Mouse (Mus musculus): Measurements from ENCODE around the gene Tmem95. TPM values are rescaled to one million over a fixed set of nuclear protein-coding genes. Genes with fewer than 3 reads are reported as not detected.

Gene Tmem95
- polyA plus RNA-seq, 1 experiment from 2014 or later = not detected

DNA sequence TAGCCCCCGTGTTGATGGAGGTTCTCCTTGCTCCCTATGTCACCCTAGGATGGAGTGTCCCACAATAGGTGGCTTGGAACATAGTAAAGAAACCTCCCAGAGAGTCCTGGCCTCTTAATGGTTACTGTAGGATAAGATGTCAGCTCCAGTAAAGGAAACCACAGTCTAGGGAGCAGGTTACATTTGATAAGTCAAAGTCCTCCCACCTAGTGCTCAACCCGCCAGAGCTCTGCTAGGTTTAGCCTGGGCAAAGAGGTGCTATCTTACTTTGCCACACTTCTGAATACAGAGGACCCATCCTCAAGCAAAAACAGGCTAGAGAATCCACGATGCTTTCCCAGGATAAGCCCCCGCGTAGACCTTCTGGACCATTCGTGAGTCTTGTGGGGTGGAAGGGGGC is 1.1 kb upstream of the Tmem95 start:
- no peak overlapping the region for H3K27ac ChIP-seq (ENCODE audit: low read depth, low read length)
- 89% methylated on average over 6 of the region's 6 CpGs for WGBS
- H3K27me3 ChIP-seq (ENCODE audit: control insufficient read depth, insufficient read depth, low read length) = no peaks in the 10 kb centered on the region
- H3K9ac ChIP-seq (ENCODE audit: low read length) = no peak overlapping the region
- H3K36me3 ChIP-seq (ENCODE audit: control insufficient read depth, insufficient read depth, low read length) = no peaks in the 10 kb centered on the region
- H3K4me2 ChIP-seq (ENCODE audit: low read depth) = no peak overlapping the region
- no peak overlapping the region for H3K4me3 ChIP-seq (ENCODE audit: low read depth, low read length)
- no peaks in the 10 kb centered on the region for H3K9me3 ChIP-seq (ENCODE audit: control insufficient read depth, low read length)
- no peak for ATAC-seq (ENCODE audit: insufficient read depth, low FRiP score, low TSS enrichment)
- H3K4me1 ChIP-seq (ENCODE audit: control insufficient read depth, insufficient read depth, low read length) = peaks cover 13% of the 10 kb centered on the region
- no peak for DNase-seq (ENCODE audit: low spot score)

GRCm38 (mm10) chr11:69878399-69878798 is 581 bp upstream of the Tmem95 start:
- no peak for DNase-seq (ENCODE audit: low spot score)
- 91% methylated on average over 3 of the region's 3 CpGs for WGBS
- no peaks in the 10 kb centered on the region for H3K9me3 ChIP-seq (ENCODE audit: control insufficient read depth, low read length)
- no peak overlapping the region for H3K27ac ChIP-seq (ENCODE audit: low read depth, low read length)
- no peaks in the 10 kb centered on the region for H3K36me3 ChIP-seq (ENCODE audit: control insufficient read depth, insufficient read depth, low read length)
- ATAC-seq (ENCODE audit: insufficient read depth, low FRiP score, low TSS enrichment) = no peak
- no peak overlapping the region; the same call in 1 of the 2 replicates for H3K4me2 ChIP-seq (ENCODE audit: low read depth)
- no peak overlapping the region for H3K9ac ChIP-seq (ENCODE audit: low read length)
- no peak overlapping the region for H3K4me3 ChIP-seq (ENCODE audit: low read depth, low read length)
- no peaks in the 10 kb centered on the region for H3K27me3 ChIP-seq (ENCODE audit: control insufficient read depth, insufficient read depth, low read length)
- peaks cover 13% of the 10 kb centered on the region for H3K4me1 ChIP-seq (ENCODE audit: control insufficient read depth, insufficient read depth, low read length)

- Histone ChIP-seq H3K27ac (ENCODE audit: low read depth, low read length) (no peak overlapping the region), H3K27me3 (ENCODE audit: control insufficient read depth, insufficient read depth, low read length) (no peaks in the 10 kb centered on the region), H3K4me1 (ENCODE audit: control insufficient read depth, insufficient read depth, low read length) (peaks cover 13% of the 10 kb centered on the region), H3K36me3 (ENCODE audit: control insufficient read depth, insufficient read depth, low read length) (no peaks in the 10 kb centered on the region), H3K9ac (ENCODE audit: low read length) (no peak overlapping the region), H3K4me3 (ENCODE audit: low read depth, low read length) (no peak overlapping the region), H3K9me3 (ENCODE audit: control insufficient read depth, low read length) (no peaks in the 10 kb centered on the region), H3K4me2 (ENCODE audit: low read depth) (peak overlapping the region; percentile 3; the same call in 1 of the 2 replicates)
- 3% methylated on average over 12 of the region's 12 CpGs for WGBS
- DNase-seq (ENCODE audit: low spot score) = peak; percentile 85
- ATAC-seq (ENCODE audit: insufficient read depth, low FRiP score, low TSS enrichment) = 0 out of 2 replicates have a peak, but pooled peaks have one; percentile 40
Measured at GRCm38 (mm10) chr11:69876867-69877266, 951 bp downstream of the Tmem95 start.

- H3K4me2 ChIP-seq (ENCODE audit: low read depth) = no peak overlapping the region
- H3K27ac ChIP-seq (ENCODE audit: low read depth, low read length) = no peak overlapping the region
- H3K9ac ChIP-seq (ENCODE audit: low read length) = no peak overlapping the region
- DNase-seq (ENCODE audit: low spot score) = no peak
- peaks cover 9% of the 10 kb centered on the region for H3K4me1 ChIP-seq (ENCODE audit: control insufficient read depth, insufficient read depth, low read length)
- no peaks in the 10 kb centered on the region for H3K9me3 ChIP-seq (ENCODE audit: control insufficient read depth, low read length)
- ATAC-seq (ENCODE audit: insufficient read depth, low FRiP score, low TSS enrichment) = no peak
- 66% methylated on average over 7 of the region's 7 CpGs for WGBS
- no peak overlapping the region for H3K4me3 ChIP-seq (ENCODE audit: low read depth, low read length)
- H3K27me3 ChIP-seq (ENCODE audit: control insufficient read depth, insufficient read depth, low read length) = no peaks in the 10 kb centered on the region
- H3K36me3 ChIP-seq (ENCODE audit: control insufficient read depth, insufficient read depth, low read length) = no peaks in the 10 kb centered on the region
Measured at GRCm38 (mm10) chr11:69876186-69876585, 1.6 kb downstream of the Tmem95 start.

DNA sequence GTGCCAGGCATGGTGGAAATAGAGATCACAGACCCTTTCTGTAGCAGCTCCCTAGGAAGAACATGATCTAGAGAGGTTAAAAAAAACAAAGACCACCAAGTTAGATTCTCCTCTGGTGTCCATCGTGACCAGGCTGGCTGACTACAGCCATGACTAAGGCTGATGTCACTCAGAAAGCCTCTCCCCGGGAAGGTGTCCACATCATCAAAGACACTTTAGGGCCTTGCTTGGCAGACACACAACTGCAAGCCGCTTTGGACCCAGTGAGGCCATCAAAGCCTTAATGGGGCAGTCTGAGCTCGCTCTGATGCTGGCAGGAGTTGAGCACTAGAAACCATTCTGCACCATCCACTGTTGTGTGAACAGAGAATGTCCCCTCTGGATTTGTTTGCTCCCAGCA is 5.4 kb downstream of the Tmem95 start:
- no peak for DNase-seq (ENCODE audit: low spot score)
- no peaks in the 10 kb centered on the region for H3K4me1 ChIP-seq (ENCODE audit: control insufficient read depth, insufficient read depth, low read length)
- no peaks in the 10 kb centered on the region for H3K9me3 ChIP-seq (ENCODE audit: control insufficient read depth, low read length)
- no peaks in the 10 kb centered on the region for H3K27me3 ChIP-seq (ENCODE audit: control insufficient read depth, insufficient read depth, low read length)
- no peak overlapping the region for H3K4me3 ChIP-seq (ENCODE audit: low read depth, low read length)
- H3K9ac ChIP-seq (ENCODE audit: low read length) = no peak overlapping the region
- H3K36me3 ChIP-seq (ENCODE audit: control insufficient read depth, insufficient read depth, low read length) = no peaks in the 10 kb centered on the region
- no peak overlapping the region for H3K27ac ChIP-seq (ENCODE audit: low read depth, low read length)
- WGBS = 72% methylated on average over 4 of the region's 4 CpGs
- ATAC-seq (ENCODE audit: insufficient read depth, low FRiP score, low TSS enrichment) = no peak
- no peak overlapping the region for H3K4me2 ChIP-seq (ENCODE audit: low read depth)

- no peak overlapping the region for H3K27ac ChIP-seq (ENCODE audit: low read depth, low read length)
- no peak overlapping the region for H3K4me3 ChIP-seq (ENCODE audit: low read depth, low read length)
- no peaks in the 10 kb centered on the region for H3K4me1 ChIP-seq (ENCODE audit: control insufficient read depth, insufficient read depth, low read length)
- no peak overlapping the region for H3K4me2 ChIP-seq (ENCODE audit: low read depth)
- H3K36me3 ChIP-seq (ENCODE audit: control insufficient read depth, insufficient read depth, low read length) = no peaks in the 10 kb centered on the region
- H3K27me3 ChIP-seq (ENCODE audit: control insufficient read depth, insufficient read depth, low read length) = no peaks in the 10 kb centered on the region
- no peak for DNase-seq (ENCODE audit: low spot score)
- no peak for ATAC-seq (ENCODE audit: insufficient read depth, low FRiP score, low TSS enrichment)
- WGBS = 84% methylated on average over 7 of the region's 7 CpGs
- H3K9ac ChIP-seq (ENCODE audit: low read length) = no peak overlapping the region
- no peaks in the 10 kb centered on the region for H3K9me3 ChIP-seq (ENCODE audit: control insufficient read depth, low read length)
Measured at GRCm38 (mm10) chr11:69871822-69872221, 6.0 kb downstream of the Tmem95 start.

- no peak overlapping the region for H3K4me2 ChIP-seq (ENCODE audit: low read depth)
- no peaks in the 10 kb centered on the region for H3K4me1 ChIP-seq (ENCODE audit: control insufficient read depth, insufficient read depth, low read length)
- no peaks in the 10 kb centered on the region for H3K9me3 ChIP-seq (ENCODE audit: control insufficient read depth, low read length)
- ATAC-seq (ENCODE audit: insufficient read depth, low FRiP score, low TSS enrichment) (no peak), DNase-seq (ENCODE audit: low spot score) (no peak)
- no peaks in the 10 kb centered on the region for H3K36me3 ChIP-seq (ENCODE audit: control insufficient read depth, insufficient read depth, low read length)
- WGBS = 94% methylated on average over 2 of the region's 2 CpGs
- no peak overlapping the region for H3K9ac ChIP-seq (ENCODE audit: low read length)
- no peak overlapping the region for H3K27ac ChIP-seq (ENCODE audit: low read depth, low read length)
- H3K27me3 ChIP-seq (ENCODE audit: control insufficient read depth, insufficient read depth, low read length) = no peaks in the 10 kb centered on the region
- no peak overlapping the region for H3K4me3 ChIP-seq (ENCODE audit: low read depth, low read length)
Measured at GRCm38 (mm10) chr11:69870289-69871069, 7.3 kb downstream of the Tmem95 start.

DNA sequence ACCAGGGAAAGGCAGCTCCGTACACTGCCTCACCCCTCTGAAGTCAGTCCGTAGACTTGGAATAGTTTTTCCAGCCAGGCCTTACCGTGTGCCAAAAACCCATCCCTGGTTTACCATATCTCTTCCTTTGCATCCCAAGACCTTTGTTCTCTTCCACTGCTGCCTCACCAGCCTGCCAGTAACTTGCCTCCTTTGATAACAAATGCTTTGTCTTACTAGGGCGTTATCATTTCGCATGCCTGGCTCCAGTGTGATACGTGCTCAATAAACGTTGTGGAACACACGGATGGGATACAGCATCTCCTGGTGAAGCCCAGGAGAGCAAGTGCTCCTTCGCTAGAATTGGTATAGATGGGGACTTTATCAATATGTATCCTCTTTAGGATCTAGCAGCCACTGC is 10.5 kb downstream of the Tmem95 start:
- H3K4me1 ChIP-seq (ENCODE audit: control insufficient read depth, insufficient read depth, low read length) = no peaks in the 10 kb centered on the region
- no peaks in the 10 kb centered on the region for H3K36me3 ChIP-seq (ENCODE audit: control insufficient read depth, insufficient read depth, low read length)
- ATAC-seq (ENCODE audit: insufficient read depth, low FRiP score, low TSS enrichment) = no peak
- DNase-seq (ENCODE audit: low spot score) = no peak
- H3K27ac ChIP-seq (ENCODE audit: low read depth, low read length) = no peak overlapping the region
- no peak overlapping the region for H3K4me2 ChIP-seq (ENCODE audit: low read depth)
- no peak overlapping the region for H3K9ac ChIP-seq (ENCODE audit: low read length)
- no peak overlapping the region for H3K4me3 ChIP-seq (ENCODE audit: low read depth, low read length)
- no peaks in the 10 kb centered on the region for H3K27me3 ChIP-seq (ENCODE audit: control insufficient read depth, insufficient read depth, low read length)
- no peaks in the 10 kb centered on the region for H3K9me3 ChIP-seq (ENCODE audit: control insufficient read depth, low read length)
- 73% methylated on average over 9 of the region's 9 CpGs for WGBS

GRCm38 (mm10) chr11:69865561-69865960 is 12.3 kb downstream of the Tmem95 start:
- DNase-seq (ENCODE audit: low spot score) (no peak), ATAC-seq (ENCODE audit: insufficient read depth, low FRiP score, low TSS enrichment) (no peak)
- Histone ChIP-seq H3K27me3 (ENCODE audit: control insufficient read depth, insufficient read depth, low read length) (no peaks in the 10 kb centered on the region), H3K9ac (ENCODE audit: low read length) (no peak overlapping the region), H3K9me3 (ENCODE audit: control insufficient read depth, low read length) (no peaks in the 10 kb centered on the region), H3K4me3 (ENCODE audit: low read depth, low read length) (no peak overlapping the region), H3K4me2 (ENCODE audit: low read depth) (no peak overlapping the region), H3K4me1 (ENCODE audit: control insufficient read depth, insufficient read depth, low read length) (no peaks in the 10 kb centered on the region), H3K27ac (ENCODE audit: low read depth, low read length) (no peak overlapping the region), H3K36me3 (ENCODE audit: control insufficient read depth, insufficient read depth, low read length) (no peaks in the 10 kb centered on the region)
- 87% methylated on average over 9 of the region's 9 CpGs for WGBS
